Mouse (Mus musculus) brain, adult 10 weeks (tissue): Measurements from ENCODE around the gene Tgif2. TPM values are rescaled to one million over a fixed set of nuclear protein-coding genes. Genes with fewer than 3 reads are reported as not detected.

Experiments used
- polyA plus RNA-seq: library from polyadenylated mRNA; stranded (reverse); fragments of 350-450 nt; fragmentation: Illumina TruSeq; extraction: RNeasy Lipid Tissue Mini Kit (QIAGEN cat#74804); gene quantifications from one replicate; pipeline ENCODE4 v1.2.3, GENCODE M21; 2015; ENCODE audit warnings: low read depth, low replicate concordance

Gene Tgif2
- 1.1 TPM for polyA plus RNA-seq

DNA sequence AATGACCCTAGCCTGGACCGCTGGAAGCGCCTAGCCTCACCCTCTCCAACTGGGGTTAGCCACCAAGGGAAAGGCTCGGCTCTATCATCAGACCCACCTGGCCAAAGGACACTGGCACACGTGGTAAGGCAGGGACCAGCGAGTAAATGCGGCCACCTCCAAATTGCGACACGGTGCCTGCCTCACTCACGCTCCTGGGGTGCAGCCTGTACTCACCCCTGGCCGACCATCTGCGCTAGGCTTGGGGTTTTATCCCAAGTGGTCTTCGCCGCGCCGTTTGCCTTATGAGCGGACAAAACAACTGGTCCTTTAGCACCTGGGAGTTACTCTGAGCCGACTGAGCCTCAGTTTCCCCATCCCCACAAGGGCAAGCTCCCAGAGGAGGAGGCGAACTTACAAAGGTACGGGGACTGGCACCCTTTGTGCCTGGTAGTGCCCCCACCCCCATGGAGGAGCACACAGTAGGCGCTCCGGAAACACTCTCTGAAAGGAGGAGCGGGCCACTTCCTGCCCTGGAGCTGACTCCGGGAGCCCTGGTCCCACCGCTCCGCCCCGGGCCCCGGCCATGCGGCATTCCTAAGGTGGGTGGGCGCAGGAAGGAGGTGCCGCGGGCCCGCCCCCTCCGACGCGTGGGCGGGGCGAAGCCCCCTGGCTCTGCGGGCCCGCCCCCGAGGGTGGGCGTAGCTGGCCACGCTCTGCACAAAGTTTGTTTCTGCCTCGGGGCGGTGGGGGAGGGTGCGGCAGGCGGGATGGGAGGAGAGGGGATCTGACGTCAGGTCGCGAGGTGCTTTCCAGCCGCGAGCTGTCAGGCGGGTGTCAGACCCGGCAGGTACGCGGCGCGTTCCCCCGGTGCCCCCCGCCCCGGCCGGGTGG, at the start of gene Tgif2:
Tgif2 (plus strand) TSS at position 689 of the 873 bp plus-strand sequence.

DNA sequence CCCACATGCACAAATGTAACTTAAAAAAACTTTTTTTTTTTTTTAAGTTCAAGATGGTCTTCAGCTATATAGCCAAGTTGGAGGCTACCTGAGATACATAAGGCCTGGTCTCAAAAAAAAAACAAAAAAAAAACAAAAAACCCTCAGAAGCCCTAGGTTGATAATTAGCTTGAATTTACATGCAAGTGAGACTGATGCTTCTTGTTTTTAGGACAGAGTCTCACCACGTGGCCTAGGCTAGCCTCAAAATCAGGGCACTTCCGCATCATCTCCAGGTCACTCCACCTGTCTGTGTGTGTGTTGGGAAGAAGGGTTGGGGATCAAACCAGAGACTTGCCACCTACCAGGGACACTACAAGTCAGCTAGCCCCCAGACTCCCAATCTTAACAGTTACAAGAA, 18.0 kb downstream of the Tgif2 start, which contains the start of gene 4930518I15Rik:
4930518I15Rik (minus strand) TSS at position 112 of the 400 bp plus-strand sequence.

DNA sequence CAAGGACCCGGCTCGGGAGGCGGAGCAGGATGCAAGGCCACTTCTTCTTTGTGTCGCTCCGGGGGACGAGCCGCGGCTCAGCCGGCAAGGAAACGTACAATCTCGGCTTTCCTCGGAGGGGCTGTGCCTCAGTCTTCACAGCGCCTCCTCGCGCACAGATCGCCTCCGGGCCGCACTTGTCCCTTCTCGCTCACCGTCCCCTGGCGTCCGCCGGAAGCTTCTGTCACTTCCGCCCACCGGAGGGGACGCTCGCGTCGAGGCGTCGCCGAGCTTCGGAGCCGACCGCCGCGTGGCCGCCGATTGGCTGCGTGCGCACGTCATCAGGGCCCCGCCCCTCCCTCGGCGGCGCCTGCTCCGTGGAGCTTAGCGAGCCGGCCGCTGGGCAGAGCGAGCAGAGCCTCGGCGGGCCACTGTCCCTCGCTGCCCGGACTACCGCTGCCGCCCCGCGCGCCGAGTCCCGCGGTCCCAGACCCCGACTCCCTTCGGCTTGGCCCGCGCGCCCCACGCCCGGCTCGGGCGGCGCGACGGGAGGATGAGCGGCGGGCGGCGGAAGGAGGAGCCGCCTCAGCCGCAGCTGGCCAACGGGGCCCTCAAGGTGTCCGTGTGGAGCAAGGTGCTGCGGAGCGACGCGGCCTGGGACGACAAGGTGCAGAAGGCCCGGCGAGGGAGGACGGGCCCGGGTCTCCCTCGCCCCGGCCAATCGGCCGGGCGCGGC, 23.1 kb downstream of the Tgif2 start, which contains the start of gene Rab5if:
Rab5if (plus strand) TSS at position 357 of the 715 bp plus-strand sequence.

GRCm38 (mm10) chr2:156887017-156887416, 47.2 kb downstream of the Tgif2 start, which contains the start of gene Sla2:
TSS of gene Sla2 (minus strand) at chr2:156887192.

Other genes with a start within 250 kb of the Tgif2 start
- gene Dlgap4, start 226.3 kb upstream of the Tgif2 start, polyA plus RNA-seq = 135 TPM
- gene Myl9, start 64.6 kb upstream of the Tgif2 start, polyA plus RNA-seq = 36.4 TPM
- 1.6 TPM for gene 4930518I15Rik, start 17.9 kb downstream of the Tgif2 start, polyA plus RNA-seq
- 93.8 TPM for gene Rab5if, start 23.1 kb downstream of the Tgif2 start, polyA plus RNA-seq
- gene Sla2, start 47.2 kb downstream of the Tgif2 start, polyA plus RNA-seq = 0.55 TPM
- gene Ndrg3, start 152.0 kb downstream of the Tgif2 start, polyA plus RNA-seq = 503 TPM
- gene Dsn1, start 167.1 kb downstream of the Tgif2 start, polyA plus RNA-seq = 5.0 TPM
- 8.2 TPM for gene Soga1, start 239.2 kb downstream of the Tgif2 start, polyA plus RNA-seq
- not detected for gene Tldc2, start 247.0 kb downstream of the Tgif2 start, polyA plus RNA-seq